Mouse (Mus musculus) retina, postnatal 1 day (tissue): ENCODE results near the gene Litaf.

Experiments
- DNase-seq: peaks from one replicate; pipeline ENCODE4 v3.0.0-alpha.2; 2012

The Litaf gene

DNA sequence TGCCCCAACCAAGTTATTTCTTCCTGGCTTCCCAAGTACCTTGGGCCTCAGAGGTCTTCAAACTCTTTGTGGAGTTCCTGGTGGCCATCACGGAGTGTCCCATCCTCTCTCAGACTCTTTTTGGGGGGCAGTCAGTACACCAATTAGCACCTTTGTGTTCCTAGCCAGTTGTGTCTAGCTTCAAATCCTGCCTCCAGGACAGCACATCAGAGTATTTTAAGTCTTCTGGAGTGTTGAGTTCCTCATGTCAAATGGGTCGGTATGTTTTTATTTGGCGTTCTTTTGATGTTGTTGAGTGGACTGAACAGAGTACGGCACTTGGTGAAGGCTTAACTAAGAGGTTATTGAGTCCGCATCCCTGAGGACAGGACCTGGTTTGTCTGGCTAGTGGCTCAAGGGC is 526 bp downstream of the Litaf start:
- no peak for DNase-seq

DNA sequence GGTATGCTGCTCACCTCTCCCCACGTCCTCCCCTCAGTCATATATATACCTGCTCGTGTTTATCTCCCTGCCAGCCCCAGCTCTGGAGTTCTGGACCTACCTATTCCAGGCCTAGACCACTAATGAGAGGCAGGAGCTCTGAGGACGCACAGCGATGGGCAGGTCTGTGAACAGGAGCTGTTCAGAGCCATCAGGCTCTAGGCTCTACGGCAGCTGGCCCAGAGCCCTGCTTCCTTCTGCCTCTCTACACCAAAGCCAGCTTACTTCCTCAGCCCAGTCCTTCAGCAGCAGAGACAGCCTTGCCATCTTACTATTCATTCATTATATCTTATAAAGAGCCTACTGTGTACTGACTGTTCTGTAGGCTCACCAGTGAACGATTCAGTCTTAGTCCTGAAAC is 1.2 kb downstream of the Litaf start:
- no peak for DNase-seq

DNA sequence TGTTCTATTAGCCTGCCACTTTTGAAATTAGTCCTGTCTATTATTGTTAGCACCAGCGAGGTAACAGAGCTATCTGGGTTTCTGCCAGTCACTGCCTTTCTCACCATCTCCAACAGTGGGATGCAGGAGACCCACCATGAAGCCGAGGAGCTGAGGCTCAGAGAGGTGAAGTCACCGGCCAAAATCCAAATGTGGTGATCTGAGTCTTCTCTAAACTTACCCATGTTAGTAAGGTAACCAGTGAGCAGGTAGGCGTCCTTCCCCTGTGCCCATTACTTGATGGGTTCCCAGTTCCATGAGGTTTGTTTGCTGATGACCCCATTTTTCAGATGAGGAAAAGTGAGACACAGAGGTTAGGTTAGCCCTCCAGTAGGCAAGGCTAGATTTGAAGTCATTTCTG is 1.6 kb downstream of the Litaf start:
- no peak for DNase-seq

DNA sequence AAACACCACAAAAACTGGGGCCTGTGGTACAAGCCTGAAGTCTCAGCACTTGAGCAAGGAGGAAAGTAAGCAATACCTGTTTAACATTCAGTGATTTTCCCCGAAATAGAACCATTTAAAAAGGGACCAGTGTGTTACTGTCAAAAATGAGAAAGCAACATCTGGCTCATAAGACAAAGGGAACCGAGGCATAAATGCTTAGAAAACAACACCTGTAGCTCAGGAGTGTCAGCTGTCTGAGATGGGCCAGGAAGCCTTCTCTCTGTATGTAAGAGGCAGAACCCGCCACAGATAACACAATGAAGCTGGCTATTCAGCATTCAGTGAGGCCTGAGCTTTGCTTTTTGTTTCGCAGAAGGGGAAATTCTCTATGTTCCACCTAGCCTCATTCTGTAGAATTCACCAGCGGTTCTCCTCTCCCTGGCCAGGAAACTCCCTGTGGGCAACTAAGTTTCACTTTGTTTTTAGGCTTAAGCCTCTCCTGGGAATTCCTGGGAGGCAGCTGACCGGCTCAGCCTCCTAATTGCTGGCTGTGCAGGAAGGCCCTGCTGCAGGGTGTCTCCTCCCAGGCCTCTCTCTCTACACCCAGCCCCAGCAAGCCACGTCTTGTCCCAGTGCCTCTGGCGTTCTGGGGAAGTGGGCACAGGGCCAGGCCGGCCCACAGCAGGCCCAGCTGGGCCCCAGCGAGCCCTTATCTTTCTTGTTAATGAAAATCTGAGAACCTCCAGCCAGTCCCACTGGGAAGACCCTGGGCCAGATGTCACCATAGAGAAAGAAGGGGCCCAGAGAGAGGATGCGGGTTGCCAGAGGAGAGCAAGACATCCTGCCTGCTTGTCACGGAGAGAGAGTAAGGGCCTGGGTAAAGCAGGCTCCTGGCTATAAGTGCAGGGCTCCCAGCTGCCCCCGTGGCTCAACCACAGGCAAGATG is 2.9 kb downstream of the Litaf start:
- peak; percentile 82 for DNase-seq

DNA sequence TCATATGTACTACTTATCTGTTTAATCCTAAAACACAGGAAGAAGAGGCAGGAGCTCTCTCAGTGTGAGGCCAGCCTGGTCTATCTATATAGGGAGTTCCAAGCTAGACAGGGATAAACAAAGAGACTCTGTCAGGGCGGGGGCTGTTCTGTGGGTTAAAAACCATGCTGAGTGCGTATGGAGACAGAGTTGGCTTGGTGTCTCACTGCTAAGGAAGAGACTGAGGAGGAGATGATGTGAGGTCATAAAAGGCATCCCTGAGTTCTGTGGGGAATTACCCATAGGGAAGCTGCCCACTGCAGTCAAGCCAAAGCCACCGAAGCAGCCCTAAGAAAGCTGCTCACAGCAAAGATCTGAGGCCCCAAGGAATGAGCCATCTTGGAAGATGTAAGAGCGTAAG is 5.3 kb downstream of the Litaf start, which contains the start of gene Snn:
Snn (plus strand) TSS at position 301 of the 400 bp plus-strand sequence.
- DNase-seq = no peak

DNA sequence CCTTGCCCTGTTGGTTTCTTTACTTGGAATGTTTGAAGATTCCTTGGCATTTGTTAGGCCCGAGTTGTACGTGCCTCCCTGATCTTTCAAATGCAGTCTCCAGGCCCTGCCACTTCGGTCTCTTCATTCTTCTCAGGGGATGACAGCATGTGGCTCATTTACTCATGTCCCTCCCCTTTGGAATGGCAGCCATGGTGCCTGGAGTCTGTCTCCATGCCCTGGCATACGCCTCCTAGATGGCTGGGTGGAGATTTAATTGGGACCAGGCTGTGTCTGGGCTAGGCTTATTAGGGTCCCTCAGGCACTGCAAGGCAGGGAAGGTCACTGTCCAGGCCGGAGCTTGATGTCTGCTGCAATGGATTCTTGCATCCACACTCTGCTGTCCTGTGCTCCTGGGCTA is 10.0 kb downstream of the Litaf start:
- peak; percentile 28 for DNase-seq

DNA sequence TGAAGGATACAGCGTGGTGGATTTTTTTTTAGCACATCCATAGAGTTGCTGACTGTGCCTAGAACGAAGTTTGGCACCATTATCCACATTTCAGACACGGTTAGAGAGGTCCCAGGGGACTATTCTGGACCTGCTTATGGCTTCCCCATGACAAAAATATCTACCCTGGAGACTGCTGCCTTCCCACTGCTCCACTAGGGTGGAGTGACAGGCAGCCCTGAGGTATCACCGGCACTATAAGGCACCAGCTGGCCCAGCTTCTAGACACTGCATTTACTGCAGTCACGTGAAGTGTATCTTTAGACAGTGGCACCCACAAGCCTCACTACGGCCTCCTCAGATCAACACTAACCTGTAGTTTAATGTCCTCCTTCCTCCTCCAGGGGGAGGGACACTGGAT is 11.1 kb downstream of the Litaf start:
- no peak for DNase-seq

DNA sequence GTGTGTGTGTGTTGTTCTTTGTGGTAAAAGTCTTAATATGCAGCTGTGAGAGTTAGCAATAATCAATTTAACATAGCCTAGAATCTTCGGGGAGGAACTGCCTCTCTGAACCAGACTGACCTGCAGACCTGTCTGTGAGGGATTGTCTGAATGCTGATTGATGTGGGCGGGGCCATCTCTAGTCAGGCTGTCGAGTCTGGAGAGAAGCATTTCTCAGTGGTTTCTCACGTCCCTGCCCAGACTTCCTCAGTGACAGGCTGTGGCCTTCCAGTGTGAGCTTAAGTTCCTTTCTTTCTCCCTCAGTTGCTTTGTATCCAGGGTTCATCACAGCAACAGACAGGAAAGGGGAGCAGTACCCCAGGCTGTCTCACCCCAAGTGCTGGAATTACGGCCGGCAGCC is 11.5 kb downstream of the Litaf start:
- no peak for DNase-seq

DNA sequence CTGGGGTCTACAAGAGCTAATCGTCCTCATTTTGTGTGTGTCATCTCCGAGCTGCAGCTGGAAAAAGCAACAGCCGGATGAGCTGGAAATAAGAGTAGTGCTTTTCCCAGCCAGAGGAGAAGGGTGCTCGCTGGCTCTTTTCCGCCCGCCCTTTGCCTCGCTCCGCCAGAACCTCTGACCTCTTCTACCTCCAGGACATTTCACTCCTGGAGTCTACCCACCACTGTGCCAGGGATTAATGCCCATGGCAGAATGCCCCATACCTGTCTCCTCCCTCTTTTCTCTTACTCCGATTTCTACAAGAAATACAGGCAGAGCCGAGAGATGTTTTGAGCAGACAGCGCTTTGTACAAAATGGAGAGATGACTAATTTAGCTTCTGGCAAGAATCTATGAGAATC is 14.8 kb downstream of the Litaf start:
- no peak for DNase-seq

DNA sequence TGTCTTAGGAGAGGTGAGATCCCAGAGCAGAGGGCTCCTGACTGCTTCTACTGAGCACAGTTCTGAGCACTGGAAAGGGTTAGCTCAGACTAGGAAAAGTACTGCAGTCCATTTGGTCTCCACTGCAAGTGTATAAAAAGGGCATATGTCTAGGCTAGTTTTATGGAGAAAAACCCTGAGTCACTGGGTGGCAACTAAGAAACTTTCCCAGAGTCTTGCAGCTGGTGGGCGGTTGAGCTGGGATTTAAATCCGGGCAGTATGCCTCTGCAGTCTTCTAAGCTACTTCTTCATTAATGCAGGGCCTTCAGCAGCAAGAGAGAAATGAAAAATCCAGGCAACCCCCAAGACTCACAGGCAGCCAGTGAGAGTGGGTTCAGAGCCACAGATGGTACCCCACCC is 15.7 kb downstream of the Litaf start:
- DNase-seq = no peak

DNA sequence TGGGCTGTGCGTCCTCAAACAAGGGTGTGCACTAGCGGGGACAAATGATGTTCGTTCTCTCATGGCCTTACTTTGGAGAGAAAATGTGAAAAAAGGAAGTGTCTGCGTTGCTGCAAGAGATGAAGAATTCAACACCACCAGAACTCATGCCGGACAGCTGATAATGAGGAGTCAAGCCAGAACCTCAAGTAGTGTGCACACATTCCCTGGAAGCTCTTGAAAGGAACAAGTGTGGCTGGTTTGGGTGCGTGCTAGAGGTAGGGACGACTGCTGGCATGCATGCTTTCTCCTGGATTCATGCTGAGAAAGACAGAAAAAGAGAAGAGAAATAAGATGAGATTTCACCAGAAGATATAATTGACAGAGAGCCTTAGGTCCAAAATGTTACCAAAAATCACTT is 18.8 kb downstream of the Litaf start:
- DNase-seq = no peak

DNA sequence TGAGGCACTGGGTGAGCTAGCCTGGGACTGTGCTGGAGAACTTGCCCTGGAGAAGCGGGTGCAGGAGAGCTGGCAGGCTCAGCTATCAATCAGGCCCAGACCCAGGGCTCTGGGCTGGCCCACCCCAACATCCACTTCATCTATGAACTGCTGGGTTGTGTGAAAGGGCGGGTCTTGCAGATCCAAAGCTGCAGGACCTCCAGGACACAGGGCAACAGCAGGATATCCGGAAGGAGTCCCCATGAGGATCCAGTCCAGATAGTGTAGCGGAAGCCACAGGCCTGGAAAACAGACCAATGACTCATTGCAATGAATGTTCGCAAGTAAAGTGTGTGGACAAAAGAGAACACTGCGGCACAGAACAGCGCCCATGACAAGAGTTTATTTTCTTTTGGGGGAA is 19.5 kb downstream of the Litaf start:
- DNase-seq = no peak

DNA sequence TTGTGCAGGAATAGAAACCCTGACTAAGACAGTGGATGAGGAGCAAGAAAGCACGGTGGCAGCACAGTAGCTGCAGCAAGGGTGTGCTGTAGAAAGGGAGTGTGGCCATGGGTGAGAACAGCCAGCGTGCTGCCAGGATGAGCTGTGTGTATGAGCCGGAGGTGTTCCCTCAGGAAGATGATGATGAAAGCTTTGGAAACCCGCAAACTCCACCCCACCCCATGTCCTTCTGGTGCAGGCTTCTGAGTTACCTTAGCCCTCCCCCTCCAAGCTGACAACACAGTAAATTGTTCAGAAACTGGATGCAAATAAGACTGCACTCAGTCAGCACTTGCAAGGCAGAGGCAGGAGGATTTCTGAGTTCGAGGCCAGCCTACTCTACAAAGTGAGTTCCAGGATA is 22.7 kb downstream of the Litaf start:
- DNase-seq = no peak

DNA sequence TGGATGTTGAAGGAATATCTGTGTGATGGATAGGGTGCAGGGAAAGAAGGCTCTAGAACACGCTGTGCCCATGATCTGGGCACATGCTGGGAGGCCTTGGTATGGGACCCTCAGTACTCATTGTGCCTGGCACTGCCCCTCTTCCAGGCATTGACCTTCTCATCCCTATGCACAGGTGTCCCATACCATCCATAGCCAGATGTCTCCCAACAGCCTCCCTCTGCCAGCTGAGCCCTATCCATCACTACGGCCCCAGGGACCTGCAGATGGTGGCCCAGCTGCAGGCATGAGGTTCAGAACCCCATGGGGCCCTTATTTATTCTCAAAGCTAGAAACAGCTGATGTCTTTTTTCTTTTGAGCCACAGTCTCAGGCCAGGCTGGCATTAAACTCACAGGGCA is 25.4 kb downstream of the Litaf start:
- DNase-seq = no peak

DNA sequence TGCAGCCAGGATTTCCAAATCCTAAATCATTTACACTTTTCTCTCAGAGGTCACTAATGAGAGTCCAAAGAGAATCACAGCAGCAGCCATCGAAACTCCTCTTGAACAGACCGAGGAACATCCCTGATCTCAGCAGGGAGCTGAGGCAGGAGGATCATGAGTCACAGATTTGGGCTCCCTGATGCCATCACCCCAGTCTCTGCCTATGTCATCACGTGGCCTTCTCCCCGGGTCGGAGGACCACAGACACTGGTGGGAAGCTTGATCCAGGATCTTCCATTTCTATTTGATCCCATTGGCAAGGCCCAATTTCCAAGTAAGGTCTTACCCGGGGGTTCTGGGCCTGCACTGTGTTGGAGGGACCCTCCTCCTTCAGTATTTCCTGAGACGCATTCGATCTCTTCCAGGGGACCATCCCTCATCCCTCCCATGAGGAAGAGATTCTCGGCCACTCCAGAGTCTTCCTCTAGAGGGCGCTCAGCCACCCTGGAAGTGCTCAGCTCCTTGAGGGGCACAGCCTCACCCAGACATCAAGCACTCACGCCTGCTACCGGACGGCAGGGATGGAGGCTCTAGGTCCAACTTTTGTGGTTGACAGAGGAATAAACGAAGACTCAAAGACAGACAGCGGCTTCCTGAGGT is 30.0 kb downstream of the Litaf start:
- peak; percentile 89 for DNase-seq

DNA sequence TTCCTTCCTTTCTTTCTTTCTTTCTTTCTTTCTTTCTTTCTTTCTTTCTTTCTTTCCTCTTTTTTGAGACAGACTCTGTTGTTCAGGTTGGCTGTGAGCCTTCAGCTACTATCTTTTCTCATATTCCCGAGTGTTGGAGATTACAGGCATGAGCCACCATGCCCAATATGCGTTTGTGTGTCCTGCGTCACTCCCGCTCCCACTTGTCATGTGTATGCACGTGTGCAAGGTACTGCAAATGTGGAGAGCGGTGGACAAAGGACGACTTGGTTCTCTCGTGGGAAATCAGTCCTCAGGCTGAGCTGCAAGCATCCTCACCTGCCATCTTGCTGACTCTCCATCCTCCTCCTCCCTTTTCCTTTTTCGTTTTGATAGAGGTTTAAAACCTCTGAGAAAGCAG is 30.7 kb downstream of the Litaf start:
- DNase-seq = no peak

DNA sequence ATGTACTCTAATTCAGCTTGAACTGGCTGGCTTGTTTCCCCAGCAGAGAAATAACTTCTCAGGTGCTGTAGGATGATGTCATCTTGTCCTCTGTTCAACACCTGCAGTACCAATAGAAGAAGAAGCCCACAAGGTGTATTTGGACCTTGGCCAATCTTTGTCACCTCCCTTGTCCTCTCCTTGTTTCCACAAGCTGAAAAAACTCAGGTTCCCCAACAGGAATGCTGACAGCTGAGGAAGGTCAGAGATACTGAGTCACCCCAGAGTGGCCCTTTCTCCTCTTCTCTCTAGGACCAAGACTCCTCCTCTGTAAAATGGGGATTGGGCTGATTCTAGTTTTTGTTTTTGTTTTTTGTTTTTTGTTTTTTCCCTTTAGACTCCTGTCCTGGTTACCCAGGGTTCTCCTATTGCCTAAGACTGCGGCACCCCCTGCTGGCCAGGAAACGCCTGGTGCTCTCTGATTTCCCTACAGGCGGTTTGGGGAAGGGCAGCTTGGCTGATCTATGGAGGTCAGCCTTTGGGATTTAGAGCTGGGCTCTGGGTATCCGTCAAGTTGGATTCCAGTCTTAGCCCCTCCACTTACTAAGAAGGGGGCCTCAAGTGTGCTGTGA is 31.7 kb downstream of the Litaf start:
- peak; percentile 90 for DNase-seq

DNA sequence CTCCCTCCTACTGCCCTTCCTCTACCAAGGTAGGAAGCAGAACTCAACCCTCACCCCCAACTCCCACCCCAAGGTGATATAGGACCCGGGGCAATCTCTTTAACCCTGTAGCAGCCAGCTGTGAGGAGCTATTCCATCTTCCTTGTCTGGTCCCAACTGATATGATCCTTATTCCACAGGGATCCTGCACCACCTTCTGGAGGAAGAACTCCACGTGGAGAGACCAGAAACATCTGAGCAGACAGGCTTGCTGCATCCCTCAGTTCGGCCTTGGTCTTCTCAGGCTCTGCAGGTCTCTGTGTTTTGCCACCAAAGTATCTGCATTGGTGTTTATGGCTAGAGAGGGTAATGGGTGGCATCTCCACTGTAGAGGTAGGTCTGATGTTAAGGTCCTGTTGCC is 34.6 kb downstream of the Litaf start:
- no peak for DNase-seq

DNA sequence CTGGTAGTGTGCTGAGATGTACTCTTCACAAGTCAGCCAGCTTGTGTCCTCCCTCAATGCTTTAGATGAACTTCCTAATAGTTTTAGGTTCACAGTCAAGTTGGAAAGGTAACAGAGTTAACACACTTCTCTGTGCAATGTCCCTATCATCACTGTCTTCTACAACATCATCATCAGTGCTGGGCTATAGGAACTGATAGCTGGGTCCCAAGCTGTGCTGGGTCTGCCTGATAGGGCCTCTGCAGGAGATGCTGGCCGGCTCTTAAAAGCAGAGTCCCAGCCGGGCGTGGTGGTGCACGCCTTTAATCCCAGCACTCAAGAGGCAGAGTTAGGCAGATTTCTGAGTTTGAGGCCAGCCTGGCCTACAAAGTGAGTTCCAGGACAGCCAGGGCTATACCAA is 35.1 kb downstream of the Litaf start:
- DNase-seq = no peak

DNA sequence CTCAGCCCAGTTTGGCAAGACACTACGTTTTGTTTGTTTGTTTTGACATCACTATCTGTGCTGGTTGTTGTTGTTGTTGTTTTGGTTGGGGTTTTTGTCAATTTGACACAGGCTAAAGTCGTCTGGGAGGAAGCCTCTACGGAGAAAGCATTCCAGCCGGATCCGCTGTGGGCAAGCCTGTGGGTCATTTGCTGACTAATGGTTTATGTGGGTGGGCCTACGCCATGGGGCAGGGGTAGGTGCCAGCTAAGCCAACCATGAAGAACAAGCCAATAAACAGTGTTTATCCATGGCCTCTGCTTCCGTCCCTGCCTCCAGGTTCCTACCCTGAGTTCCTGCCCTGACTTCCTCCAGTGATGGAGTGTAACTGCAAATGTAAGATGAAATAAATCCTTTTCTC is 37.8 kb downstream of the Litaf start:
- DNase-seq = no peak

DNA sequence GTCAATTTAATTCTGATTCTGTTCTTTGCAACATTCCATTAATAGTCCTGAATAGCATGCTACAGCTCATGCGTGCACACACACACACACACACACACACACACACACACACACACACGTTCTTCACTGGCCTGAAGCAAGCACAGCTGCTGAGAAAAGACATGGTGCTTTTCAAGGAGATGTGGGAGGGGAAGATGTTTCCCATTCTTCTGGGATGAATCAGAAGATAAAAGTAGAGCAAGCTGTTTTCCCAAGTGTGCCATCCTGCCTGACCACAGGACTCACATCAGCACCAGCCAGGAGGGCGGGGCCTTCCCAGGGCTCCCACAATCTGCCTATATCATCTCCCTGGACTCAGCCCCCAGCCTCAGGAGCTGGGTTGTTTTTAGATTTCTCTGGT is 41.1 kb downstream of the Litaf start:
- DNase-seq = no peak

DNA sequence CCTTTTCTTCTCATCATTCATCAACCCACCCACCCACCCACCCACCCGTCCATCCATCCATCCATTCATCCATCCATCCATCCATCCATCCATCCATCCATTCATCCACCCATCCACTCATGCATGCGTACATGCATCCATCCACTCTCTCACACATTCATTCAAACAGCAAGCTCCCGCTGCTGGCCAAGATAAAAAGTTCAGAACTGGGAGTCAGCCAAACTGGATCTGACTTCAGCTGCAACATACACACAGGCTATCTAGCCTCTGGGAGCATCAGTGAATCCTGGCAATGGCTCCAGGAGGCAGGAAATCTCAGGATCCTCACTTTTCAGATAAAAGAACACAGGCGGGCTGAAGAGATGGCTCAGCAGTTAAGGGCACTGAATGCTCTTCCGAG is 42.3 kb downstream of the Litaf start:
- DNase-seq = no peak

DNA sequence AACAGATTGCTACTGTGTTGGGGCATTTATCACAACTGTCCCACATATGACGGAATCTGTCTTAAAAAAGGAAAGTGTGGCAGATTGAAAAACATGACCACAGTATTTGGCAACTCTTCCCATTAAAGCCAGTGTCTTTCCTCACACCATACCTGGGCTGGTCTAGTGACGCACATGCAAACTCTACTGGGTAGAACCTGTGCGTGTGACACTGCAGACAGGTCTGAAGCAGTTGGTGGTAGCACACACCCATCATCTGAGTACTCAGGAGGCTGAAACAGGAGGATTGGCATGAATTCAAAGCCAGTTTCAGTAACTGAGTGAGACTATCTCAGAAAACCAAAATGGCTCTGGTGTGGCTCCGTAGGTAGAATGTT is 43.9 kb downstream of the Litaf start:
- no peak for DNase-seq
